Mouse (Mus musculus): ENCODE measurements at regions not wholly inside any gene's neighbourhood (a gene's known extent, or its start where the extent isn't known, plus 50 kb on each side); places are given as distances from the start of the nearest gene placed in this dataset.

DNA sequence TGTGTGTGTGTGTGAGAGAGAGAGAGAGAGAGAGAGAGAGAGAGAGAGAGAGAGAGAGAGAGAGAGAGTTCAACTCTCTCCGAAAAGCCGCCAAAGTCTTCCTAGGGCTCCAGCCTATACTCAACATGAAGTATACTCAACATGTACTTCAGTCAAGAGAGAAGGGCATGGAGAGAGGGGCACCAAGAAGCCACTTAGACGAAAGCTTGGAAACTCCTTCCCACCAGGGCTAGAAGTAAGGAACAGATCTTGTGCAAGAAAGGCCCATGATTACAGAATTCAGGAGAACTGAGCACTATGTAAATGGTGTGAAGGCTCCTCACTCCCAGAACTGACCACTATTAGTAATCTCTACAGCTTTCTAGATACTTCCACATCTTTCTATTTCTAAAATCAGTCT lies 467.4 kb upstream of the Hs6st1 start:
- DNase-seq, result peak; percentile 1

DNA sequence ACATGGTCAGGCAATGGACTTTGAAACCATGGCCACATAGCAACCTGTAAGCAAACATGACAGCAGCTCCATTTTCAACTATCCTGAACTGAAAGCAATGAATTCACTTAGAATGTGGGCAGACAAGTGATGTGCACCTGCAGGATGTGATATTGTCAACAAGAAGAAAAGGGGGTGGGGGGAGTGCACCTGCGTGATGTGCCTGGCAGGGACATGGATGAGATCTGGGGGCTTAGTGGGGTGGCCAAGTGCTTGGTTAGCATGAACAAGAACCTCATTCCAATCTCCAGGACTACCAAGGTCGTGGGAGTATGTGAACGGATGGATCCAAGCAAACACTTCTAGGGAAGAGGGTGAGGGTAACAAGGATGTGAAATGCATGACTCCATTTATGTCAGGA lies 453.1 kb upstream of the Hs6st1 start:
- DNase-seq, result no peak

DNA sequence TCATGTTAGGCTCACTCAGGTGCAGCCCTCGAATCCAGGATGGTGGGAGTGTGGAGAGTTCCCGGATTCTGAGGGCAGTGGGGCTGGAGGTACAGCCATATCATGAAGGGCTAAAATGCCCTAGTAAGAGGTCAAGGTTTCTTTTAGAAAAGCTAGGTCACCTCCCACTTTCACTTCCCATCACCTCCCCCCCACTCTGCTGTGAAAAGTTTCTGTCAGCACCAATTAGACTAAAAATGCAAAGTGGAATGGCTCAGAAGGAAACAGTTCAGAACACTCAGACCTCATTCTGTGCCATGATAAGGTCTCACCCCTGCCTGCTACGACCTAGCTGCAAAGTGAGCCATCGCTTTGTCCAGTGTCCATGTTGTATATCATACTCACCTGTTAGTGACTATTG lies 448.7 kb upstream of the Hs6st1 start:
- DNase-seq, result no peak

DNA sequence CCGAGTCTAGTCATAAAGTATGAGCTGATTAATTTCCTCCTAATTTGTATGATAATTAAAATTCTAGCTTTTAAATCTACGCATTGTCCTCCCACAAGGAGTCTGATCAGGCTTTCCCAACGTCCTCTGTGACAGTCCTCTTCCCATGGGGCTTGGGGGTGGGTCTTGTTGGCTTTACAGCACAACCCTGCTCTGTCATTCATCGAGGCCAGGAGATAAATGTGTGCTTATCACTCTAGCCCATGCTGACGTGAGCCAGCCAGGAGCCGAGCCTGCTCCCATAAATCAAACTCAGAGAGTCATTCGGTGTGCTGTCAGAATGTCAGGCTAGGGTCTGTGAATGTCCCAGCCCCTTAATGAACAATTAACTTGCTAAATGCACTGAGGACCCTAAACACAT lies 425.6 kb upstream of the Hs6st1 start:
- DNase-seq, result no peak

DNA sequence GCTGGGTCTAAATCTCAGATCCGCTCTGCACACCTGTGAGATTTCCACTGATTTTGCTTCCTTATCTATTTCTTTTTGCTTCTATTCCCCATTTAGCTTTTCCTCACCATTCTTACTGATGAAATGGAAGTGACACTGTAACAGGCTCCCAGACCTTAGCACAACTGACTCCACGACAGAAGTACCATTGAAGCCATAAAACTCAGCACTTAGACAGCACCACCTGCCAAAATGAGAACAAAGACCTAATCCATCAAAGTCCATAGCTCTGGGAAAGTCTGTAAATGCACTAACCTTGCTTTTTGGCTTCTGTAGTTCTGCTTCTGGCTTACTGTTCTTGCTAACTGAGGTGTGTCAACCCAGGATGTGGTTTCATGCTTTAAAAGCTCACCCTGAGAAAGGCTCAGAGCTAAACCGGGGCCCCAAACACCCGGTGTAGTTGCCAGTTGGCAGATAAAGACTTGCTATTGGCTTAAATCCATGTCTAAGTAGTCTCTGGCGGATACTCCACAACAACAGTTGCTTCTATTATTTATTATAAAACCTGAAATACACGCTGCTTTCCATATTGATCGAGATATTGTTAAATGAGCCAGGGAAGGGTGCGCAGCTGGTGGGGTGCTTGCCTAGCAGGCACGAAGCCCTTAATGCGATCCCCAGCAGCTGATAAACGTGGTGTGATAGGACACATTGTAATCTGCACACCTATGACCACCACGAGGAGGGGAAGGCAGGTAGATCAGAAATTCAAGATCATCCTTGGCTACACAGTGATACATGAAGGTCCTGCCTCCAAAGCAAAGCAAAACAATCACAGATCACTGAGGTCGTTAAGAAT lies 414.9 kb upstream of the Hs6st1 start:
- peak; percentile 8 for DNase-seq

DNA sequence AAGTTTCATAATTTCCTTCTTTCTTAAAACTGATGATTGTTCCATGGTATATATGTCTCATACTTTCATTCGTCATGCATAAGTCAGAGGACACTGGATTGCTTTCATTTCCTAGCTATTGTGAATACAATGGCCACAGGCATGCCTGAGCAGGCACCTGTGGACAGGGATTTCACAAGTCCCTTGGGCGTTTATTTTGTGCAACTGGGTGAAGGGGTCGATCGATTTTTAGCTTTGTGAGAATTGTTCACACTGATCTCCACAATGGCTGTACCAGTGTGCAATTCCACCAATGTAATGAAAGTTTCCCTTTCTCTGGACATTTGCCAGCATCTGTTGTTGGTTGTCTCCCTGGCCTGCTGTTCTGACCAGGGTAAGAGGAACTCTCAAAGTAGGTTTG lies 405.2 kb upstream of the Hs6st1 start:
- no peak for DNase-seq

DNA sequence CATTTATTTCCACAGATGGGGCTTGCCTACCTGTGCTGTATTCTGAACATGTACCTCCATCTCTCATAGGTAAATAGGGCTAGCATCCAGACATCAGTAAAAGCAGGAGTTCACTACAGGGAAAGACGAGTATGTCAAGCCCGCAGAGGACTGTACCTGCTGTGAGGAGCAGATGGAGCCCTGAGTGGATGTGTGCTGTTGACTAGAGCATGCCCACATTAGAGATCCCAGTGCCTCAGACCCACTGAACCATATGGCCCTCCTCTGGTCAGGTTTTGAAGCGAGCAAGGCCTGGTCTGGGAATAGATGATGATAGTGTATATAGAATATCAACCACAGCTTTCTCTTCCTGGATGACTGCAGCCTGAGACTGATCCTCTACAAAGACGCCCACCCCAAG lies 394.7 kb upstream of the Hs6st1 start:
- no peak for DNase-seq

DNA sequence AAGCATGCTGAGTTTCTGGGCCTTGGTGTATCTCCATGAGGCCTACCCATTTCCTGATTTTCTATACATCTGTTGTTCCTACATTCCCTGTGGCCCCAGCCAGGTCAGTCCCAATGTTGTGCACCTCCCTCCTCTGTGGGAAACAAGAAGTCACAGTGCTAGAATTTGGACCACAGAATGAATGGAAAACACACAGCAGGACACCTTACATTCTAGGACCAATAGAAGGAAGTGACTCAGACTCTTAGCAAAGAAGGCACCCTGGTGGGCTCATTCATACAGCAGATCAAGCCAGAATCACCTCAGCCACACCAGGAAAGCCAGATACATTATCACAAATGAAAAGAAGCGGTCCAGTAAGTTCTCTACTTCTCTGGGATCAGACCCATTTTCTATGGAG lies 394.2 kb upstream of the Hs6st1 start:
- no peak for DNase-seq

DNA sequence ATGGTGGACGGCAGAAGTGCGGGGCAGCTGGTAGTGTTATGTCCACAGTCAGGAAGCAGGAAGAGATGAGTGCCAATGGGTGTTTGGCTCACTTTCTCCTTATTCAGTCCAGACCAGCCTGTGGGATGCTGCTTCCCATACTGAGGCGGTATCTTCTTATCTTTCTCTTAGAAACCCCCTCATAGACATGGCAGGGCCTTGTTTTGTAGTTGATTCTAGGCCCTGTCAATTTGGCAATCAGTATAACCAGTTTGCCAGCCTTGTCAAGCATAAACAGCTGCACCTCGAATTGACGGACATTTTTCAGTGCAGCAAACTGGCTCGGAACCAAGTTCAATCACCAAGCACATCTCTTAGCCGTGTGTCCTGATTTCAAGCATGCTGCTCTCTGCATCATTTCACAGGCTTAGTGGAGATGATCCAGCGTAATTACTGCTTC lies 385.7 kb upstream of the Hs6st1 start:
- peak; percentile 40 for DNase-seq

DNA sequence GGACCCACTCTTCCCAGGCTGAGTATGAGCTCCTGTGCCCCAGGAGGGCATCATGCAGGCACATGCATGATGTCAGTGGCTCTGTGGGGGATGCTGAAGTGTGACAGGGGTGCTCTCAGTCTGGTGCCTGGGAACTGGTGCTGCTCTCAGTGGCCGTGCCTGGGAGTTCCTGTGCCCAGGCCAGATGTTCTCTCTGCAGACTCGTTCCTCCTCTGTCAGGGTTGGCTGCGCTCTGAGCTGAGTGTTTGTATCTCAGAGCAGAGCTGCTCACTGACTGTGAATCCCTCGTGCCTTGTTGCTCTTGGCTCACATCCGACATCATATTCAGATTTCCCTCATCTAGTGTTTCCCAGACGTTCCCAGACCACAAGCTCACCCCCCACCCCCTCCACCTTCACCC lies 382.5 kb upstream of the Hs6st1 start:
- DNase-seq, result peak; percentile 9

DNA sequence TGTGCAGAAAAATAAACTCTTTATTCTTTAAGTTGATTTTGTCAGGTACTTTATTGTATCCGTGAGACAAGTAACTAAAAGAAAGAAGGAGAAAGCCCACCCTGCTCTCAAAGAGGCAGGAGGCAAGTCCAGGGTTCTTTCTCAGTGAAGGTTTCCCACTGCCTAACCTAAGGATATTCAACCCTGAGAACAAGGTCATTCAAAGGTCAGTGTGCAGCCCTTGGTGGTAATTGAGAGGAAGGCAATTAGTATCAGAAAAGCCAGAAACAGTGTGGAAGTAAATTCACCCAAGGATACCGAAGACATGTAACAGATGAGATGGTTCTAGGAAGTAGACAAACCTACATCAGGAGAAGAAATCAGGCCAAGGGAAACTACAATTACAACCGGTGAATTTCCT lies 373.9 kb upstream of the Hs6st1 start:
- no peak for DNase-seq

DNA sequence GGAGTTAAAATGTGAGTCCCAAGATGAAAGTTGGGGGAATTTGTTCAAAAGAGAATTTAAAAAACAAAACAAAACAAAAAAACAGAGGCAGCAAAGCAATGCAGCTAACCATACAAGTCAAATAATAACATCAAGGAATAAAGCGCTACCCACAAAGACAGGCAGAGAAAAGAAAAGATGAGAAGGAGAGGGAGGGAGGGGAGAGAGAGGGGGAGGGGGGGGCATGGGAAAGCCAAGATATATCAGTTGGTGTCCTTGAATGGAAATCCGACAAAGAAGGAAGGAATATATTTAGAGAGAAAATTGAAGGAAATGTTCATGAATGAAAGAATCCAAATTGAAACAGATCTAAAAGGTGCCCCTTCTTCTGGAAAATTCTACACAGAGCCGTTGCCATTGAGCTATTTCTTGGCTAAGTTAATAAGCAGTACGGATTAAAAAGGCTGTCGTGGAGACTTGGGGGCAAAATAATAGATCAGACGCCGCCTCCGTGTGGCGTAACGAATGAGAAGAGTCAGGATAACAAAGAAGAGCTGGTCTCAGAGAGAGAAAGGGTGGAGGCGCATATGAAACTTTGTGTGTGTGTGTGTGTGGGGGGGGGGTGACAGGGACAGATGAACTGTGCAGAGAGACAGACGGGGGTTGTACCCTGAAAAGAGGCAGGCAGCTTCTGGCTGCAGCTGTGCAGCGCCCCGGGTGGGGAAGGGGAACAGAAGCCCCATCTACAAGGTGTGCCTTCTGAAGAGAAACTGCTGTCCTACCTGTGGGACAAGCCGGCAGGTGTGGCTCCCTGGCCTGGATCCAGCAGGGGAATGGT lies 373.2 kb upstream of the Hs6st1 start:
- DNase-seq, result peak; percentile 20

DNA sequence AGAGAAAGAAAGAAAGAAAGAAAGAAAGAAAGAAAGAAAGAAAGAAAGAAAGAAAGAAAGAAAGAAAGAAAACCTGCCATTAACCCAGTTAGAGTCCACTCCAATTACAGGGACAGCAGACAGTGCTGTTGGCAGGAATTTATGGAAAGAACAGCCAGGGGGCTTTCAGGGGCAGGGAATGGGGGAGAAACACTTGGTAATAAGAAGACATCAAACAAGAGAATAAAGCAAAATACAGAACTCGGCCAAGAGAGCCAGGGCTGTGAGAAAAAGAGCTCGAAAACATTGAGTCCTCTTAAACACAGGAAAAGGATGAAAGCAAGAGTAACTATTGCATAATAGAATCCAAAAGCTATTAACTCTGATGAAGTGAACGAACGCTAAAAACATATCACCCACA lies 371.0 kb upstream of the Hs6st1 start:
- peak; percentile 63 for DNase-seq

DNA sequence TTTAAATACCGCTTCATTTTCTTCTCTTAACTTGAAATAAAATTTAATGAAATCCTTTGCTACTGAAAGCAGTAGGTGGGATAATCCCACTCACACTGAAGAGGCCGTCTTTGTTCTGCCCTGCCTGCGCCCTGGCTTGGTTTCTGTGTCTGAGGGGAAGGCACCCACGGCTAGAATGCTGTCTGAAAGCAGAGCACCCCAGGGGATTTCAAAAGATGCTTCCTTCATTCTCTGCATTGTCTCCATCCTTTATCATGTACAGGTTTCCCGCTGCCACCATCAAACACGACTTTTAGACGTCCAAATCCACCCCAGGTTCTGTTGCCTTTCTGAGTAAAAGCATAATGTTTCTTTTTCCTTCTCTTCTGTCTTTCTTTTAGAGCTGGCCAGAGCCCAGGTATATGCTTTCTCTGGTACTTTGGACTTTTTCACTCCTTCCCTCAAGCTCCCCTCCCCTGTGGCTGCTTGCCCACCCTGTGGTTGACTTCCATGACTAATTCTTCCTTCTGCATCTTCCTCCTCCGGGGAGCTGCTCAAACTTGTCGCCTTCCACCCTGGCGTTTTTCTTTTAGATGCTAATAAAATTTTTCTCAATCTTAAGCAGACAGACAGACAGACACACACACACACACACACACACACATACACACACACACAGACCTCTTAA lies 370.2 kb upstream of the Hs6st1 start:
- peak; percentile 51 for DNase-seq

DNA sequence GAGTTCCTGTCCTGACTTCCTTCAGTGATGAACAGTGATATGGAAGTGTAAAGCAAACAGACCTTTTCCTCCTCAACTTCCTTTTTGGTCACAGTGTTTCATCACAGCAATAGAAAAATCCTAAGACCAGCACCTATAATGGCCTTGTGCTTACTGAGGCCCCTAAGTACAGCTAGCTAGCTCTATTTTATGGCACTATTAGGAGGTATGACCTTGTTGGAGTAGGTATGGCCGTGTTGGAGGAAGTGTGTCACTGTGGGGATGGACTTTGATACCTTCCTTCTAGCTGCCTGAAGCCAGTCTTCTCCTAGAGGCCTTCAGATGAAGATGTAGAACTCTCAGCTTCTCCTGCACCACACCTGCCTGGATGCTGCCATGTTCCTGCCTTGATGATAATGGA lies 365.6 kb upstream of the Hs6st1 start:
- no peak for DNase-seq

DNA sequence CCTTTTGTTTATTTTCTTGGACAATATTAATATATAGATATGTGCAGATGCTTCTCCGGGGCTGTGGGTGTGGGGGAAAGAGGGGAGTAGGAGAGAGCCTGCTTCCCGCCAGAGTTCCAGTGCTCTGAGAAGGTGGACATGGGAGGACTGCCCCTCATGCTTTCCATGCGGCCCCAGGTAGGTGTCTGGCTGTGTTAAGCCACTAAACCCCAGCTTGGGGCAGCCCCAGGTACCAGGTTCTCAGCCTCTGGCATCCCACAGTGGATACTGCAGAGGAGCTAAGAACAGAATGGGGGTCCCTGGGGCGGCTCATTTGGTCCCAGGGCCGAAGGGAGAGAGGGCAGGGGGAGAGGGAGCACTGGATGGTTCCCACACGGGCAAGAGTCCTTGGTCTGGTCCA lies 361.9 kb upstream of the Hs6st1 start:
- DNase-seq, result no peak

DNA sequence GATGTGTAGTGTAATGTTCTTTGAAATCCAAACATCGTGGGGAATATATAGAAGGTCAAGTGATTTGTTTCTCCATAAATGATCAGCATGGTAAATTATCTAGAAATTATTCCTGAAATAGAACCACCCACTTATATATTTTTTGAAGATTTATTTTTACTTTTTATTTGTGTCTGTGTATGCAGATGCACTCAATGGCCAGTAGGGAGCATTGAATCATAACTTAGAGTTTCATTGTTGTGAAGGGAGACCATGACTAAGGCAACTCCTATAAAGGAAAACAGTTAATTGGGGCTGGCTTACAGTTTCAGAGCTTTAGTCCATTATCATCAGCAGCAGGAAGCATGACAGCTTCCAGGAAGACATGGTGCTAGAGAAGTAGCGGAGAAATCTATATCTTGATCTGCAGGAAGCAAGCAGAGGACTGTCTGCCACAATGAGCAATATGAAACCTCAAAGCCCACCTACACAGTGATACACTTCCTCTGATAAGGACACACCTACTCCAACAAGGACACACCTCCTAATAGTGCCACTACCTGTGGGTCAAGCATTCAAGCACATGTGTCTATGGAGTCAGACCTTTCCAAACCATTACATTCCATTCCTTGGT lies 359.9 kb upstream of the Hs6st1 start:
- DNase-seq, result no peak

DNA sequence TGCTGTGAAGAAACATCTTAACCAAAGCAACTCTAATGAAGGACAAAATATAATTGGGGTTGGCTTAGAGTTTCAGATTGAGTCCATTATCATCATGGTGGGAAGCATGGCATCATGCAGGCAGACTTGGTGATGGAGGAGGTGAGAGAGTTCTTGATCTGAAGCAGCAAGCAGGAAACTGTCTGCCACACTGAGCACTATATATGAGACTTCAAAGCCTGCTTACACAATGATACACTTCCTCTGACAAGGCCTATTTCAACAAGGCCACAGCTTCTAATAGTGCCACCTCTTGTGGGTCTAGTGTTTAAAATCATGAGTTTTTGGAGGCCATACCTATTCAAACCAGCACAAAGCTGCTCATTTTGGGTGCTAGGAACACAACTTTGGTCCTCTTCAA lies 359.0 kb upstream of the Hs6st1 start:
- no peak for DNase-seq

DNA sequence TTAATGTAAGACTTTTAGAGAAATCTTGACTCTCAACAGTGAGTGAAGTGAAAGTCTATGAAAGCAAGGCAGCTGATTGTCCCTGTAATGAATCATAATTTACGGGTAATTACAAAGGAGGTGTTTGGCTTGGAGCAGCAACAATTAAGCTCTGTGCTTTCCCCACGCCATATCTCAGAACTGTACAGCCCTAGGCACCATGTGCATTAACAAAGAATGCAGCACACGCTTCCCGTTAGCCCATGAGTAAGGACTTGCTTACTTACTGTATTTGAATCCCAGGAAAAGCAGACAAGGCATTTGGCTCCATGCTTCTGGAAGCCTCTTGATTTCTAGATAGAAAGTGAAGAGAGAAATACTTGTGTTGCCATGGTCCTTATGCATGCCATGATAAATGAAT lies 354.2 kb upstream of the Hs6st1 start:
- DNase-seq, result no peak

DNA sequence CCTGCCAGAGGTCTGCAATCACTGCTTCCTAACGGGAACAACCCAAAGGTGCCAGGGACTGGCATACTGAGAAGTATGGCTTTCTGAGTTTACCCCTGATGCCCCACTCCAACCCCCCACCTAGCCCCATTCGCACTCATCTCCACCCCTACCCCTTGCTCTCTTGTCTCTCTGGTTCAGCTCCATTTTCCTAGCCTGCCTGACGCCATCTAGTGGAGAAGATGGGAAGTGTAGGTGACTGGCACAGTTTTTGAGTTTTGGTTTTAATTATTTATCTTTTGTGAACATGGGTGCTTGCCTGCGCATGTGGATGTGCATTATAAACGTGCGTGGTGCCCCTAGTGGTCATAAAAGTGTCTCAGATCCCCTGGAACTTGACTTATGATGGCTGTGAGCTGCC lies 352.3 kb upstream of the Hs6st1 start:
- no peak for DNase-seq

DNA sequence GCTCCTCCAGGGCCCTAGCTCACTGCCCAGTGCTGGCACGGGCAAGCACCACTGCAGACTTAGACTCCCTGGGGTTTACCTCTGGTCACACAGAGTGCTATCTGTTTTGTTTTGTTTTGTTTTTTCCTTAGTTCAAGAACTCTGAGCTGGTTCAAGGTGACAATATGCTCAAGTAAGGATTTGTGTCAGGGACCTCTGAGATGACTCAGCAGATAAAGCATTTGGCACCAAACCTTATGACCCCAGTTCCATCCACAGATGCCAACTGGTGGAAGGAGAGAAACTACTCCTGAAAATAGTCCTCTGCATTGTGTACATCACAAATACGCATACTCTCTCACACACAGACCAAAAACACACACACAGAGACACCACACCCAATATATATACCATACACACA lies 351.0 kb upstream of the Hs6st1 start:
- DNase-seq, result no peak

DNA sequence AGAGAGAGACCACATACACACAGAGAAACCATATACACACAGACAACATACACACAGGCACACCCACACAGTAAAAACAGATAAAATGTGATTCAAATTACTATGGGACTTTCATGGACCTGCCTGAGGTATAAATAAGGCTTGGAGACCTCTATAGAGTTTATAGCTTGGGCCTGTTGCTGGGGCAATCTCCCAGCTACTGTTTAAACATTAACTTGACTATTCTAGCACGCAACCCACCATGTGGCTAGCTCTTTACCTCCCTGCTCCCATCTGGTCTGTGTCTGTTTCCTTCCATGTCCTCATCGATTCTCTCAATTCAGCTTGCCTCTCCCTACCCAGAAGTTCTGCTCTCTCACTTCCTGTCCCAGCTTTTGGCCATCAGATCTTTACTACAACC lies 350.5 kb upstream of the Hs6st1 start:
- DNase-seq, result no peak

DNA sequence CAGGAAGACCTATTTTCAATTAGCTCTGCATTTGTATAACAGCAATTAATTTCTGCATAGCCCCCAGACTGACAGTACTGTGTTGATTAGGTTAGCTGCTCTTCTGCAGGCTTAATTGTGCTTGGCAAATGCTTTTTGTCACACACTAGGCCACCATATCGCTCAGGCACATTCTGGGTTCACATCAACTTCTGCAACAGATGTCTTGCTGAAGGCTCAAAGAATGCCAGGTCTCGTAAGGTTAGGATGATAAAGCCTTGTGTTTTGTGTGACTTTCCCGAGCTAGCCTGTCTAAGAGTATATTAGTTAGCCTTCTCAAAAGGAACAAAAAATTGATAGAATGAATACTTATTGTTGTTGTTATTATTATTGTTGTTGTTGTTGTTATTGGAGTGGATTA lies 348.1 kb upstream of the Hs6st1 start:
- no peak for DNase-seq
